Mouse (Mus musculus): ENCODE results near the gene Xkr7.

The Xkr7 gene

DNA sequence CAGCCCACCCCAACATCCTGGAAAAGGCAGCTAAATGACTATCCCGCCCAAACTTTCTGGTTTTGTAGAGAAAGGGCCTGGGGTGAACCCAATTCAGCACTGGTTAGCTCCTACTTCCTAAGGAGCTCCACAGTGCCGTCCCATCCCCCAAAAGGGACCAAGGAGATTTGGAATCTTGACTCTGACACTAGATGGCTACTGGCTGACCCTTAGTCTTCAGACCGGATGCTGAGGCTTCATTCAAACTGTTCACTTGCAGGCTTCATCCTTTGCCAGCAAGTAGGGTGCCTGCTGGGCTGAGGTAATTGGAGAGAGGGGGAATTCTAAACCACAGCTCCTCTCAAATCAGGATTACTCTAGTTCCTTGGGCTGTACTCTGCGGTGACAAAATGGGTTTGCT is 1.3 kb downstream of the Xkr7 start:
- DNase-seq (ENCODE audit: low spot score): no peak

- DNase-seq (ENCODE audit: low spot score): no peak
These were observed 2.0 kb downstream of the Xkr7 start for GRCm38 (mm10) chr2:153033545-153034230.

DNA sequence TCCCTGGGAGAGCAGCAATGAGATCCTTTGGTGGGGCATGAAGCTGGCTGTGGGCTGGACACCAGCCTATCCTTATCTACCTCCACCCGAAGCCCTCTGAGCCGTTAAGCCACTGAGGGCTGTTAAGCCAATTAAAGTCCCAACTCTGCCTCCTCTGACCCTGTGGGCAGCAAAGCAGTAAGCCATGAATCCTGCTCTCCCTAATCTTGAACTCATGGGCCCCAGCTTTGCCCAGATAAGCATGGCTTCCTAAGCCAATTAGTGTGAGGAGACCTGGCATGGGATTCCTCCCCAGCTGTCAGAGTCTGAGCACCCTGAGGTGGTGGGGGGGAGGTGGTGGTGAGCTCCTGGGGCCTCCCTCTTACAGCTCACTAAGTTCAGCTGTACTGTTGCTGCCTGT is 5.0 kb downstream of the Xkr7 start:
- DNase-seq (ENCODE audit: low spot score): no peak

DNA sequence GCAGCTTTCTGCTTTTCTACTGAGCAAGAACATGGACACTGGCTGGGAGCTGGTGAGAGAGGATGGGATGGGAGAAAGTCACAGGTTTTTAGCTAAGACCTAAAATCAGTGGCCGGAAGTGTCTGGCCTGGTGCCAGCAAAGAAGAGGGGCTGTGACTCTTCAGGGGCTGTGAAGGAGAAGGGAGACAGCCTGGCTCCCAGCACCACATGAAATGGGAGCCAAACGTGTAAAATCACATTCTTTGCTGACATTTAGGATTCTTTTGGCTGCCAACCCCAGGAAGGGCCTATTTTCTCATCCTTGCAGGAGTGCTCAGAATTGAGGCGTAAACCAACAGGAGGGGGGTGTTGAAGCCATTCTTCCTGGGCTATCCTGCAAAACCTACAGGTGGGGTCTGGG is 12.2 kb downstream of the Xkr7 start:
- DNase-seq (ENCODE audit: low spot score): no peak

GRCm38 (mm10) chr2:153045884-153046299 is 14.2 kb downstream of the Xkr7 start:
- no peak for DNase-seq (ENCODE audit: low spot score)

- no peak for DNase-seq (ENCODE audit: low spot score)
These were observed 16.3 kb downstream of the Xkr7 start for GRCm38 (mm10) chr2:153047828-153048465.

GRCm38 (mm10) chr2:153049288-153049996 is 17.8 kb downstream of the Xkr7 start:
- no peak for DNase-seq (ENCODE audit: low spot score)

GRCm38 (mm10) chr2:153049997-153050358 is 18.3 kb downstream of the Xkr7 start:
- DNase-seq (ENCODE audit: low spot score): no peak

- DNase-seq (ENCODE audit: low spot score): no peak
These were observed 19.4 kb downstream of the Xkr7 start for GRCm38 (mm10) chr2:153051095-153051494.

DNA sequence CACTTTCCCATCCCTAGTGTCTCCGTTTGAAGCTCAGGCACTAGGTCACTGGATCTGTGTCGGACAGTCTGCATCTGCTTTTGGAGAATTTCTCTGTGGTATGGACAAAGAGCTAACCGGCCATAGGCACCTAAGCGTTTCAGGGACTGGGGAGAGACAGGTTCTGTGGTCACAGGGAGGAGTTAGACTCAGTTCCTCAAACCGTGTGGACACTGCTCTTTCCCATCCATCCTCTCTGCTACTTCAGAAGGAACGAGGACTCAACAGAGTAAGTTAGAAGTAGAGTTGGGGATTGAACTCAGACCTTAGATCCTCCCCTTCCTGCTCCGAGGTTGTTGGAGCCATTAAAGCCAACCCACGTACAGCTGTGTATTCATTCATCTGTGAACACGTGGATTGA is 19.9 kb downstream of the Xkr7 start:
- DNase-seq (ENCODE audit: low spot score): no peak

DNA sequence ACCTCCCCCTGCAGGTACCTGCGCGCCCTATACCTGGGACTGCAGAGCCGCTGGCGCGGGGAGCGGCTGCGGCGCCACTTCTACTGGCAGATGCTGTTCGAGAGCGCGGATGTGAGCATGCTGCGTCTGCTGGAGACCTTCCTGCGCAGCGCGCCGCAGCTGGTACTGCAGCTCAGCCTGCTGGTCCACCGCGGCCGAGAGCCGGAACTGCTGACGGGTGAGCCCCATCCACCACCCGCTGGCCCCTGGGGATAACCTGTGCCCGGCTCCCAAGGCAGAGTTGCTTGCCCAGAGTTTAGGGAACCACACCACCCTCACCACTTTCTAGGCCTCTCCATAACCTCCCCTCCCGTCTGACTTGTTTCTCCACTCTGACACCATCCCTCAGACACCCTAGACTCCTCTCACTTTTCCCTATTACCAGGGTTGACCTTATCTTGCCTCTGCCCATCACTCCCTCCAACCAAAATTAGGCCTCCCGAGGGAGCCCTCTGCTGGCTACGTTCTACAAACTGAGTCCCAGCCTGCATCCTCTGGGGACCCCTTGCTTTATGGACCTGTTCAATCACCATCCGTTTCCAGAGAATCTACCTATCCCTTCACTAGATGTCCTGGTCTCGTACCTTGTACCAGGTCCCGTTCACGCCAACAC is 21.2 kb downstream of the Xkr7 start:
- DNase-seq (ENCODE audit: low spot score): no peak

- no peak for DNase-seq (ENCODE audit: low spot score)
These were observed 22.2 kb downstream of the Xkr7 start for GRCm38 (mm10) chr2:153053896-153054295.

- DNase-seq (ENCODE audit: low spot score): no peak
These were observed 23.7 kb downstream of the Xkr7 start for GRCm38 (mm10) chr2:153055270-153055920.

DNA sequence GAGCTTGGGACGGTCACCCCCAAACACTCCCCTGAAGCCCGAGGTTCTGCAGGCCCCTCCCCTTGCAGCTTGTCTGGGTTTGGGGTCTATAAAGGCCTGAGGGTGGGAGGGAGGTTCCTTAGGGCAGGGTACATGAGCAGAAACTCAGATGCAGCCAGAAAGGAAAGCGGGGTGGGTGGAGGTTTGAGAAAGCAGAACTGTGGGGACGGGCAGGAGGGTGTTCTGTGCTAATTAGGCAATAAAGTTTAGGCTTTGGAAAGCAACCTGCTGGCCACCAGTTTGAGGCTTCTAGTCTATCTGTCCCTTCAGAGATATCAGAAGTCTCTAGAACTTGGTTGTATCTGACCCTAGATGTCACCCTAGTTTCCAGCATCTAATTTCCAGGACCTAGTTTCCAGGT is 26.7 kb downstream of the Xkr7 start:
- DNase-seq (ENCODE audit: low spot score): no peak

DNA sequence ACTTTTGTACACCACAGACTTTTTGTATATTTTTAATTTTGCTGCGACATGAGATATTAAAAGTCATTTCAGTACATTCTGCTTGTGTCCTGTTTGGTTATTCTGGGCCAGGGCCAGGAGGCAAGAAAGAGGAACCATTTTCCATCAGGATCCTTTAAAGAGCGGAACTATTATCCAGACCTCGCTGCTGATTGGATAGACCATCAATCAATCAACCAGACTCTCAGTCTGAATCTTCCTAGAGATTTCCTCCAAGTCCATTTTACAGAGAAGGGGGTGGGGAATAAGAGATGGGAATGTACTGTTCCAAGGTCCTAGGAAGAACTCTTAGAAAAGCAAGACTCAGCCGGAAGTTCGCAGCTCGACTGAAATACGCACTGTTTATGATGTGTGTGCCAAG is 28.6 kb downstream of the Xkr7 start:
- DNase-seq (ENCODE audit: low spot score): no peak

- DNase-seq (ENCODE audit: low spot score): no peak
These were observed 31.7 kb downstream of the Xkr7 start for GRCm38 (mm10) chr2:153063394-153063793.

DNA sequence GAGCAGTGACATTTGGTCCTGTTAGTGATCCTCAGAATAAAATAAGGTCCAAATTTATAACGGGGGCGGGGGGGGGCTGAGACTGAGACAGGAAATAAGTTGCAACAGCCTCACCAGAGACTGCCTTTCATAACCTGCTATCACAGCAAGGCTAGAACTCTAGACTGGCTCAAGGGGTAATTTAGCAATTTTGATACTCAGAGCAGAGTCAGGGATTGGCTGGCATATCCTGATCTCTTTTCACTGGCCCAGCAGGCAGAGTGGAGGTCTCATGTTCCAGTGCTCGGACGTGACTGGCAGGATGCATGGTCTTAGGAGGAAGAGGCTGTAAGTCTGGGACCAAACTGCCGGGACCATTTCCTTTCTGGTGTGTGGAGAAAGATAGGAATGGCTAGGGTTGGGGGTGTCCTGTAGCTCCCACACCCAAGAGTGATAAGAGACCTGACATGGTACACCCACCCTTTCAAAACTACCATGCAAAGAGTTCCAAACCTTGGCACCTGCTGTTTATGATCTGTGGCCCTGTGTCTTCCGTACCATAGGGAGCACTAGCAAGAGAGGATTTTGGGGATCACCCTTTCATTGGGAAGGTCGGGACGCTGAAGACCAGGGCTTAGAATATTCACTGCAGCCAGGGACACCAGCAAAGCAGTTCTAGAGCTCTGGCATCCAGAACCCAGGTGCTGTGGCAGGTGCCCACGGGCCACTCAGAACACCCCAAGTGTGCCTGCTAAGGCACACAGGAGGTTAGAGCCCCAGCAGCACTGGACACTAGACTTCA is 32.7 kb downstream of the Xkr7 start:
- DNase-seq (ENCODE audit: low spot score): no peak

- no peak for DNase-seq (ENCODE audit: low spot score)
These were observed 34.3 kb downstream of the Xkr7 start, which contains the start of gene Ccm2l for GRCm38 (mm10) chr2:153065747-153066508. Gene Ccm2l (plus strand): TSS chr2:153065955.

DNA sequence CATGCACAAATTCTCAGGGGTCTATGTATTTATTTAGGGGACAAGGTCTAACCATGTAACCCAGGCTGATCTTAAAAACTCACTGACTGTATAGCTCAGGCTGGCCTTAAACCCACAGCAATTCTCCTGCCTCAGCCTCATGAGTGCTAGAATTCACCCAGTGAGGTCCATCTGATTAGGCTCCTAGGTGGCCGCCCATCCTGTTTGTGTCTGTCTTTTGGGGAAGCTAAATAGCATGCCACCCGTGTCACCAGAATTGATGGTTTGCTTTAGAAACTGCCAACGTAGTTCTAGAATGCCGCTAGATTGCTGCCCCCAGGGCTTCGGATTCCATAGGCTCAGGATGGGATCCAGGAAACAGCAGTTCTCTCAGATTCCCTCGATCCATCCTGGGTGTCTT is 35.3 kb downstream of the Xkr7 start:
- no peak for DNase-seq (ENCODE audit: low spot score)

- no peak for DNase-seq (ENCODE audit: low spot score)
These were observed 39.3 kb downstream of the Xkr7 start for GRCm38 (mm10) chr2:153070762-153071490.
